9 mouse cellular contexts compared by ENCODE assay signal in genomic region chr15:83070942-83071341, GRCm38 (mm10). TPM values are rescaled to one million over a fixed set of nuclear protein-coding genes. Genes with fewer than 3 reads are reported as not detected.
DNase-seq lines count a peak whose midpoint lies in the region; ATAC-seq and TF ChIP-seq lines count a peak whose summit lies in the region.
"Had no signal": no experiment of that assay in that cellular context is flagged by ENCODE, and none has a peak within 500 bp of the region (broad histone marks: within the 10 kb centered on the region; RNA-seq: fewer than 3 reads in every experiment).

No protein-coding gene starts in this region.

- WGBS in forebrain, embryonic 14.5 days = 50% methylated on average over 3 of the region's 3 CpGs
- WGBS in forebrain, embryonic 11.5 days = 88% methylated on average over 3 of the region's 3 CpGs
- 13% methylated on average over 3 of the region's 3 CpGs for WGBS in heart, postnatal 0 days

- no peak overlapping the region for H3K4me2 ChIP-seq in forebrain, embryonic 14.5 days (ENCODE audit: low read length)
- H3K4me2 ChIP-seq in forebrain, embryonic 11.5 days (ENCODE audit: low read depth, low read length, severe bottlenecking) = no peak overlapping the region
- H3K4me2 ChIP-seq in heart, postnatal 0 days (ENCODE audit: low read depth, low read length) = no peak overlapping the region

- no peak for TF ChIP-seq CTCF in heart, postnatal 0 days (IDR thresholded peaks at IDR 0.05; ENCODE audit: low read depth)
- no peak for TF ChIP-seq CTCF in gastrocnemius, adult 2 months (IDR thresholded peaks at IDR 0.05)

- ATAC-seq in forebrain, embryonic 14.5 days = no peak
- no peak for ATAC-seq in forebrain, embryonic 11.5 days (replicated peaks; ENCODE audit: low FRiP score)
- ATAC-seq in heart, postnatal 0 days (ENCODE audit: insufficient read depth, low read depth) = peak; percentile 87
- no peak for ATAC-seq in cerebellum, adult (ENCODE audit: insufficient number of reproducible peaks, low FRiP score, low TSS enrichment)

- TF ChIP-seq EP300 in heart, postnatal 0 days (IDR thresholded peaks at IDR 0.05; ENCODE audit: low read depth) = no peak

- no peaks in the 10 kb centered on the region for H3K27me3 ChIP-seq in forebrain, embryonic 14.5 days (replicated peaks; ENCODE audit: control insufficient read depth, insufficient read depth, low read length)
- H3K27me3 ChIP-seq in forebrain, embryonic 11.5 days (ENCODE audit: control insufficient read depth, insufficient read depth, low read length) = no peaks in the 10 kb centered on the region
- H3K27me3 ChIP-seq in heart, postnatal 0 days (ENCODE audit: control insufficient read depth, insufficient read depth, low read length) = no peaks in the 10 kb centered on the region

- intact Hi-C loops in gastrocnemius, adult 2 months (cut with DNase I) = no loop called here

- no peaks in the 10 kb centered on the region for H3K9me3 ChIP-seq in forebrain, embryonic 14.5 days (replicated peaks; ENCODE audit: control insufficient read depth, low read length)
- H3K9me3 ChIP-seq in forebrain, embryonic 11.5 days (ENCODE audit: control insufficient read depth, low read length) = no peaks in the 10 kb centered on the region
- no peaks in the 10 kb centered on the region for H3K9me3 ChIP-seq in heart, postnatal 0 days (replicated peaks; ENCODE audit: control insufficient read depth, low read length)

- H3K36me3 ChIP-seq in forebrain, embryonic 14.5 days (ENCODE audit: control insufficient read depth, insufficient read depth, low read length) = no peaks in the 10 kb centered on the region
- no peaks in the 10 kb centered on the region for H3K36me3 ChIP-seq in forebrain, embryonic 11.5 days (ENCODE audit: control insufficient read depth, insufficient read depth, low read length)
- no peaks in the 10 kb centered on the region for H3K36me3 ChIP-seq in heart, postnatal 0 days (replicated peaks; ENCODE audit: control insufficient read depth, insufficient read depth, low read length)

- peak; percentile 54 for DNase-seq in forebrain, embryonic 14.5 days (ENCODE audit: low spot score)
- DNase-seq in forebrain, embryonic 11.5 days (ENCODE audit: low spot score) = no peak
- peak; percentile 51 for DNase-seq in MN1 (ENCODE audit: low spot score)
- peak; percentile 91 for DNase-seq in heart, postnatal 0 days (ENCODE audit: low spot score)
- peak; percentile 76 to 83 for DNase-seq in kidney, postnatal 4 days
- no peak for DNase-seq in gastrocnemius, adult 2 months
- DNase-seq in embryo, embryonic 10 days (ENCODE audit: low spot score) = no peak
- DNase-seq: cerebellum, adult 18-20 months had no signal

- no peak overlapping the region for H3K27ac ChIP-seq in forebrain, embryonic 14.5 days (ENCODE audit: low read depth, low read length)
- H3K27ac ChIP-seq in forebrain, embryonic 11.5 days (ENCODE audit: low read depth, low read length) = no peak overlapping the region
- H3K27ac ChIP-seq in heart, postnatal 0 days (ENCODE audit: low read depth) = peak overlapping the region; percentile 51; the same call in 1 of the 2 replicates
- H3K27ac ChIP-seq in gastrocnemius, adult 2 months = no peak overlapping the region

- H3K4me3 ChIP-seq in forebrain, embryonic 14.5 days (ENCODE audit: low read depth, low read length) = no peak overlapping the region
- H3K4me3 ChIP-seq in forebrain, embryonic 11.5 days (ENCODE audit: low read depth, low read length) = no peak overlapping the region
- no peak overlapping the region for H3K4me3 ChIP-seq in heart, postnatal 0 days (ENCODE audit: low read depth, low read length)
- H3K4me3 ChIP-seq in gastrocnemius, adult 2 months = no peak overlapping the region

- H3K4me1 ChIP-seq in forebrain, embryonic 14.5 days (ENCODE audit: control insufficient read depth, insufficient read depth, low read length) = no peaks in the 10 kb centered on the region
- H3K4me1 ChIP-seq in forebrain, embryonic 11.5 days (replicated peaks; ENCODE audit: control insufficient read depth, insufficient read depth, low read length) = no peaks in the 10 kb centered on the region
- peaks cover 6% of the 10 kb centered on the region; the same call in 1 of the 2 replicates for H3K4me1 ChIP-seq in heart, postnatal 0 days (ENCODE audit: control insufficient read depth, insufficient read depth)

- H3K9ac ChIP-seq in forebrain, embryonic 14.5 days (ENCODE audit: low read length) = no peak overlapping the region
- H3K9ac ChIP-seq in forebrain, embryonic 11.5 days (ENCODE audit: low read length) = no peak overlapping the region
- no peak overlapping the region for H3K9ac ChIP-seq in heart, postnatal 0 days (replicated peaks; ENCODE audit: low read depth, low read length)

RNA-seq across cellular contexts. Expression of gene Serhl, which starts 18.4 kb away (rescaled TPM):
- 32.7 and 37.6 TPM in 2 replicates for polyA plus RNA-seq in forebrain, embryonic 14.5 days (2014; fragmentation: Nextera tagmentation; extraction: Ambion mirVana)
- 46.0 and 47.3 TPM in 2 replicates for polyA plus RNA-seq in forebrain, embryonic 11.5 days (2014; fragmentation: Nextera tagmentation; extraction: Ambion mirVana)
- total RNA-seq in heart, postnatal 0 days (2014; rRNA removed; ENCODE audit: low replicate concordance) = 80.4 and 110 TPM in 2 replicates
- polyA plus RNA-seq in heart, postnatal 0 days (2015; fragmentation: Nextera tagmentation; extraction: Ambion mirVana) = 81.6 and 84.0 TPM in 2 replicates
- 10 to 100 TPM; 22.8 to 29.1 TPM for total RNA-seq in gastrocnemius, adult 2 months (2021)

RNA-seq across cellular contexts. Expression of gene Nfam1, which starts 37.8 kb away (rescaled TPM):
- polyA plus RNA-seq in forebrain, embryonic 14.5 days (2014; fragmentation: Nextera tagmentation; extraction: Ambion mirVana) = 1.2 and 2.0 TPM in 2 replicates
- polyA plus RNA-seq in forebrain, embryonic 11.5 days (2014; fragmentation: Nextera tagmentation; extraction: Ambion mirVana) = 1.7 and 2.9 TPM in 2 replicates
- total RNA-seq in heart, postnatal 0 days (2014; rRNA removed; ENCODE audit: low replicate concordance) = 0.38 and 0.54 TPM in 2 replicates
- 0.99 and 1.2 TPM in 2 replicates for polyA plus RNA-seq in heart, postnatal 0 days (2015; fragmentation: Nextera tagmentation; extraction: Ambion mirVana)
- under 1 TPM; 0.41 to 0.98 TPM for total RNA-seq in gastrocnemius, adult 2 months (2021)

RNA-seq across cellular contexts. Expression of gene Rrp7a, which starts 51.7 kb away (rescaled TPM):
- 64.2 and 67.3 TPM in 2 replicates for polyA plus RNA-seq in forebrain, embryonic 14.5 days (2014; fragmentation: Nextera tagmentation; extraction: Ambion mirVana)
- polyA plus RNA-seq in forebrain, embryonic 11.5 days (2014; fragmentation: Nextera tagmentation; extraction: Ambion mirVana) = 71.2 and 79.7 TPM in 2 replicates
- 116 and 121 TPM in 2 replicates for total RNA-seq in heart, postnatal 0 days (2014; rRNA removed; ENCODE audit: low replicate concordance)
- polyA plus RNA-seq in heart, postnatal 0 days (2015; fragmentation: Nextera tagmentation; extraction: Ambion mirVana) = 24.6 and 26.2 TPM in 2 replicates
- 10 to 100 TPM; 34.3 to 41.3 TPM for total RNA-seq in gastrocnemius, adult 2 months (2021)

Comparison
In these comparisons a context has a peak if more than half of its experiments do, and no peak if none do; other contexts are left out.
1. DNase-seq: peak in forebrain, embryonic 14.5 days (single experiment), MN1 (single experiment), heart, postnatal 0 days (single experiment) and kidney, postnatal 4 days (2 of 2); none in forebrain, embryonic 11.5 days (single experiment), gastrocnemius, adult 2 months (single experiment) and embryo, embryonic 10 days (single experiment).